In genomic region chr14:99856158-99857011, GRCm38 (mm10) we compare ENCODE assay signal across 16 mouse cellular contexts.
DNase-seq lines count a peak whose midpoint lies in the region; ATAC-seq and TF ChIP-seq lines count a peak whose summit lies in the region.
"Had no signal": no experiment of that assay in that cellular context is flagged by ENCODE, and none has a peak within 500 bp of the region (broad histone marks: within the 10 kb centered on the region; RNA-seq: fewer than 3 reads in every experiment).

No protein-coding gene starts in this region.

- no peaks in the 10 kb centered on the region for H3K79me2 ChIP-seq in MEL (ENCODE audit: control insufficient read depth, insufficient read depth, low read length, poor library complexity)

- no peaks in the 10 kb centered on the region for H3K4me1 ChIP-seq in forebrain, postnatal 0 days (ENCODE audit: insufficient read depth)
- H3K4me1 ChIP-seq in forebrain, embryonic 11.5 days (replicated peaks; ENCODE audit: control insufficient read depth, insufficient read depth, low read length): no peaks in the 10 kb centered on the region
- peaks cover 13% of the 10 kb centered on the region for H3K4me1 ChIP-seq in heart, postnatal 0 days (ENCODE audit: control insufficient read depth, insufficient read depth)
- H3K4me1 ChIP-seq in MEL (ENCODE audit: control insufficient read depth in 1 of 2, insufficient read depth in 2 of 2, low read length in 2 of 2): peaks cover 3 to 22% of the 10 kb centered on the region in 2 experiments; a peak in 3 of 4 replicates
- 0 out of 2 replicates have a peak, but pooled peaks cover 5% of the 10 kb centered on the region for H3K4me1 ChIP-seq in intestine, embryonic 15.5 days (replicated peaks)
- no peaks in the 10 kb centered on the region for H3K4me1 ChIP-seq in kidney, embryonic 16.5 days (ENCODE audit: insufficient read depth, low read length)

- no peak for DNase-seq in forebrain, postnatal 0 days
- DNase-seq in forebrain, embryonic 11.5 days (ENCODE audit: low spot score): no peak
- DNase-seq in heart, postnatal 0 days (ENCODE audit: low spot score): peak; percentile 20
- DNase-seq in heart, adult 8-10 months (ENCODE audit: low spot score): no peak
- DNase-seq in MEL (ENCODE audit: low read depth, low spot score): peak; percentile 12
- DNase-seq in T-cell, adult 2 months (ENCODE audit: low spot score): no peak
- DNase-seq: adrenal gland, postnatal 14 days; cerebellum, adult 9-10 months; embryo, embryonic 11 days; lung, adult 2 months; thymus, adult 18-20 months had no signal

- no peaks in the 10 kb centered on the region for H3K9me3 ChIP-seq in forebrain, postnatal 0 days (ENCODE audit: low read length)
- H3K9me3 ChIP-seq in forebrain, embryonic 11.5 days (ENCODE audit: control insufficient read depth, low read length): no peaks in the 10 kb centered on the region
- no peaks in the 10 kb centered on the region for H3K9me3 ChIP-seq in heart, postnatal 0 days (replicated peaks; ENCODE audit: control insufficient read depth, low read length)
- no peaks in the 10 kb centered on the region for H3K9me3 ChIP-seq in MEL (replicated peaks; ENCODE audit: insufficient read depth, low read length)
- no peaks in the 10 kb centered on the region for H3K9me3 ChIP-seq in intestine, embryonic 15.5 days
- no peaks in the 10 kb centered on the region for H3K9me3 ChIP-seq in kidney, embryonic 16.5 days (ENCODE audit: low read length)

- H3K27me3 ChIP-seq in forebrain, postnatal 0 days (ENCODE audit: insufficient read depth, low read length): no peaks in the 10 kb centered on the region
- H3K27me3 ChIP-seq in forebrain, embryonic 11.5 days (ENCODE audit: control insufficient read depth, insufficient read depth, low read length): no peaks in the 10 kb centered on the region
- H3K27me3 ChIP-seq in heart, postnatal 0 days (ENCODE audit: control insufficient read depth, insufficient read depth, low read length): no peaks in the 10 kb centered on the region
- no peaks in the 10 kb centered on the region for H3K27me3 ChIP-seq in MEL (ENCODE audit: control insufficient read depth in 1 of 2, insufficient read depth in 2 of 2, low read length in 2 of 2)
- H3K27me3 ChIP-seq in intestine, embryonic 15.5 days (replicated peaks): no peaks in the 10 kb centered on the region
- no peaks in the 10 kb centered on the region for H3K27me3 ChIP-seq in kidney, embryonic 16.5 days (ENCODE audit: insufficient read depth, low read length)

- TF ChIP-seq POLR2A in MEL (IDR thresholded peaks at IDR 0.05; ENCODE audit: control insufficient read depth in 1 of 2, insufficient read depth in 1 of 2, low read depth in 1 of 2, low read length in 2 of 2, poor library complexity in 1 of 2): no peak

- peak; percentile 62 for ATAC-seq in forebrain, postnatal 0 days
- ATAC-seq in forebrain, embryonic 11.5 days (replicated peaks; ENCODE audit: low FRiP score): no peak
- no peak for ATAC-seq in heart, postnatal 0 days (ENCODE audit: insufficient read depth, low read depth)
- peak; percentile 89 for ATAC-seq in intestine, embryonic 15.5 days
- ATAC-seq in kidney, embryonic 16.5 days (ENCODE audit: low FRiP score, low TSS enrichment): no peak
- ATAC-seq: hindbrain, postnatal 0 days; midbrain, embryonic 16.5 days had no signal

- no peak for TF ChIP-seq CTCF in forebrain, postnatal 0 days (IDR thresholded peaks at IDR 0.05; ENCODE audit: low read depth)
- no peak for TF ChIP-seq CTCF in heart, postnatal 0 days (IDR thresholded peaks at IDR 0.05; ENCODE audit: low read depth)
- TF ChIP-seq CTCF in MEL (IDR thresholded peaks at IDR 0.05 in 2 of 3, conservative IDR thresholded peaks at IDR 0.05 in 1 of 3; ENCODE audit: control insufficient read depth in 1 of 3, insufficient read depth in 1 of 3, low read depth in 2 of 3, low read length in 3 of 3, poor library complexity in 1 of 3, severe bottlenecking in 1 of 3): no peak

- no peak for TF ChIP-seq RAD21 in MEL (IDR thresholded peaks at IDR 0.05; ENCODE audit: low read depth, low read length)

- no peaks in the 10 kb centered on the region for H3K36me3 ChIP-seq in forebrain, postnatal 0 days (ENCODE audit: insufficient read depth)
- H3K36me3 ChIP-seq in forebrain, embryonic 11.5 days (ENCODE audit: control insufficient read depth, insufficient read depth, low read length): no peaks in the 10 kb centered on the region
- H3K36me3 ChIP-seq in heart, postnatal 0 days (replicated peaks; ENCODE audit: control insufficient read depth, insufficient read depth, low read length): no peaks in the 10 kb centered on the region
- peaks cover 0 to 10% of the 10 kb centered on the region in 2 experiments; a peak in 2 of 4 replicates for H3K36me3 ChIP-seq in MEL (ENCODE audit: control insufficient read depth in 1 of 2, insufficient read depth in 2 of 2, low read length in 2 of 2)
- H3K36me3 ChIP-seq in intestine, embryonic 15.5 days: no peaks in the 10 kb centered on the region
- no peaks in the 10 kb centered on the region for H3K36me3 ChIP-seq in kidney, embryonic 16.5 days (ENCODE audit: insufficient read depth, low read length)
- H3K36me3 ChIP-seq: G1E had no signal

- H3K4me3 ChIP-seq in forebrain, postnatal 0 days (ENCODE audit: low read depth, low read length): no peak overlapping the region
- no peak overlapping the region for H3K4me3 ChIP-seq in forebrain, embryonic 11.5 days (ENCODE audit: low read depth, low read length)
- no peak overlapping the region for H3K4me3 ChIP-seq in heart, postnatal 0 days (ENCODE audit: low read depth, low read length)
- H3K4me3 ChIP-seq in MEL (ENCODE audit: control insufficient read depth in 1 of 2, insufficient read depth in 1 of 2, low read depth in 2 of 2, low read length in 2 of 2): no peak overlapping the region
- H3K4me3 ChIP-seq in intestine, embryonic 15.5 days (replicated peaks): no peak overlapping the region
- H3K4me3 ChIP-seq in kidney, embryonic 16.5 days (ENCODE audit: low read length): no peak overlapping the region

- H3K4me2 ChIP-seq in forebrain, postnatal 0 days (ENCODE audit: low read depth): no peak overlapping the region
- H3K4me2 ChIP-seq in forebrain, embryonic 11.5 days (ENCODE audit: low read depth, low read length, severe bottlenecking): no peak overlapping the region
- H3K4me2 ChIP-seq in heart, postnatal 0 days (ENCODE audit: low read depth, low read length): 0 out of 2 replicates have a peak overlapping the region, but pooled peaks have one; percentile 18
- no peak overlapping the region for H3K4me2 ChIP-seq in intestine, embryonic 15.5 days (replicated peaks)
- no peak overlapping the region for H3K4me2 ChIP-seq in kidney, embryonic 16.5 days (replicated peaks; ENCODE audit: low read depth, low read length)

- WGBS in forebrain, postnatal 0 days: 78% methylated on average over 14 of the region's 14 CpGs
- 87% methylated on average over 14 of the region's 14 CpGs for WGBS in forebrain, embryonic 11.5 days
- 16% methylated on average over 14 of the region's 14 CpGs for WGBS in heart, postnatal 0 days
- WGBS in intestine, embryonic 15.5 days: 17% methylated on average over 14 of the region's 14 CpGs
- WGBS in kidney, embryonic 16.5 days: 61% methylated on average over 14 of the region's 14 CpGs

- peak; percentile 33; the same call in 1 of the 2 replicates for TF ChIP-seq EP300 in heart, postnatal 0 days (IDR thresholded peaks at IDR 0.05; ENCODE audit: low read depth)
- TF ChIP-seq EP300 in MEL (IDR thresholded peaks at IDR 0.05; ENCODE audit: low read depth in 1 of 2, low read length in 2 of 2): no peak

- H3K9ac ChIP-seq in forebrain, postnatal 0 days: no peak overlapping the region
- no peak overlapping the region for H3K9ac ChIP-seq in forebrain, embryonic 11.5 days (ENCODE audit: low read length)
- no peak overlapping the region for H3K9ac ChIP-seq in heart, postnatal 0 days (replicated peaks; ENCODE audit: low read depth, low read length)
- no peak overlapping the region for H3K9ac ChIP-seq in MEL (ENCODE audit: control insufficient read depth, low read depth, low read length, poor library complexity, severe bottlenecking)
- H3K9ac ChIP-seq in intestine, embryonic 15.5 days: no peak overlapping the region
- no peak overlapping the region for H3K9ac ChIP-seq in kidney, embryonic 16.5 days (replicated peaks; ENCODE audit: low read length)

- peak overlapping the region; percentile 55 for H3K27ac ChIP-seq in forebrain, postnatal 0 days (ENCODE audit: low read depth, low read length)
- H3K27ac ChIP-seq in forebrain, embryonic 11.5 days (ENCODE audit: low read depth, low read length): no peak overlapping the region
- H3K27ac ChIP-seq in heart, postnatal 0 days (ENCODE audit: low read depth): no peak overlapping the region
- H3K27ac ChIP-seq in MEL (ENCODE audit: control insufficient read depth, low read depth, low read length): no peak overlapping the region
- peak overlapping the region; percentile 64 for H3K27ac ChIP-seq in intestine, embryonic 15.5 days
- H3K27ac ChIP-seq in kidney, embryonic 16.5 days (ENCODE audit: low read length): no peak overlapping the region
- H3K27ac ChIP-seq: hindbrain, postnatal 0 days had no signal

TF ChIP-seq in MEL, 35 proteins besides CTCF, POLR2A, EP300 and RAD21:
- peak; percentile 29; the same call in 1 of the 2 replicates for TF ChIP-seq RCOR1 (IDR thresholded peaks at IDR 0.05; ENCODE audit: low read depth, low read length)
- no peak for TF ChIP-seq USF1 (IDR thresholded peaks at IDR 0.05; ENCODE audit: low read depth, low read length)

Comparison
In these comparisons a context has a peak if more than half of its experiments do, and no peak if none do; other contexts are left out.
1. ATAC-seq: peak in forebrain, postnatal 0 days (single experiment) and intestine, embryonic 15.5 days (single experiment); none in forebrain, embryonic 11.5 days (single experiment), heart, postnatal 0 days (single experiment) and kidney, embryonic 16.5 days (single experiment).
2. DNase-seq: peak in heart, postnatal 0 days (single experiment) and MEL (single experiment); none in forebrain, postnatal 0 days (single experiment), forebrain, embryonic 11.5 days (single experiment), heart, adult 8-10 months (single experiment) and T-cell, adult 2 months (single experiment).
3. H3K27ac ChIP-seq: peak in forebrain, postnatal 0 days (single experiment) and intestine, embryonic 15.5 days (single experiment); none in forebrain, embryonic 11.5 days (single experiment), heart, postnatal 0 days (single experiment), MEL (single experiment) and kidney, embryonic 16.5 days (single experiment).